Mouse (Mus musculus) stomach, postnatal 0 days (tissue): ENCODE results near the gene Serhl.

ENCODE experiments used
- CTCF ChIP-seq: IDR thresholded peaks from 2 replicates; pipeline ENCODE4 v1.5.1; 2016; ENCODE audit warnings: antibody characterized with exemption, low read depth, mild to moderate bottlenecking, moderate library complexity
- EP300 ChIP-seq: optimal IDR thresholded peaks from 2 replicates; pipeline ENCODE3; 2016; ENCODE audit warnings: antibody characterized with exemption

- TF ChIP-seq CTCF (no peak), EP300 (no peak)
Measured at GRCm38 (mm10) chr15:83083530-83083929, 5.8 kb upstream of the Serhl start.
